Mouse (Mus musculus): ENCODE results near the gene Gpr61. TPM values are rescaled to one million over a fixed set of nuclear protein-coding genes. Genes with fewer than 3 reads are reported as not detected.

Gpr61 gene
- polyA plus RNA-seq, 1 experiment: 0.05 TPM

DNA sequence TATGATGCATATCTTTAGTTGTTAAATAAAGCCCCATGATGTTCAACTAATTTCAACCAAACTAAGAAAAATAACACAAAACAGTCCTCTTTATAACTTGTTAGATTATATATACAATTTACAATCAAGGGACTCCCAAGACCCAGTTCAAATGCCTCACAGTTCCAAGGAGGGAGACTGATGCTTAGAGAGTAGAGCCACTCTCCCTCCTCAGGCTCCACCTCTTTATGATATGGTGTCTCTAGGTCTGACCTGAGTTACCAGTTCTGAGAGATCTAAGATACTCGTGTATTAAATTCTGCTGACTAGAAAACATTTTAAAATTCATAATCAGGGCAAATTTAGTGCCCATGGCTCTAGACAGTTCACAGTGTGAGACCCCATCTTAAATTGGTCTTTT lies 15.6 kb downstream of the Gpr61 start:
- Histone ChIP-seq H3K36me3 (ENCODE audit: control insufficient read depth, insufficient read depth, low read length) (peaks cover 13% of the 10 kb centered on the region), H3K27me3 (ENCODE audit: control insufficient read depth, insufficient read depth, low read length) (no peaks in the 10 kb centered on the region), H3K4me3 (ENCODE audit: low read depth, low read length) (no peak overlapping the region), H3K27ac (ENCODE audit: insufficient read depth, low read depth, low read length) (no peak overlapping the region), H3K4me1 (ENCODE audit: control insufficient read depth, insufficient read depth, insufficient read length, low read length) (peaks cover 6% of the 10 kb centered on the region)
- WGBS: 10% methylated on average over 1 of the region's 1 CpGs
- TF ChIP-seq CTCF (IDR thresholded peaks at IDR 0.05; ENCODE audit: extremely low read depth, insufficient read length, insufficient replicate concordance, low read depth, low read length) (no peak), POLR2A (IDR thresholded peaks at IDR 0.05; ENCODE audit: low read depth, low read length) (no peak)

DNA sequence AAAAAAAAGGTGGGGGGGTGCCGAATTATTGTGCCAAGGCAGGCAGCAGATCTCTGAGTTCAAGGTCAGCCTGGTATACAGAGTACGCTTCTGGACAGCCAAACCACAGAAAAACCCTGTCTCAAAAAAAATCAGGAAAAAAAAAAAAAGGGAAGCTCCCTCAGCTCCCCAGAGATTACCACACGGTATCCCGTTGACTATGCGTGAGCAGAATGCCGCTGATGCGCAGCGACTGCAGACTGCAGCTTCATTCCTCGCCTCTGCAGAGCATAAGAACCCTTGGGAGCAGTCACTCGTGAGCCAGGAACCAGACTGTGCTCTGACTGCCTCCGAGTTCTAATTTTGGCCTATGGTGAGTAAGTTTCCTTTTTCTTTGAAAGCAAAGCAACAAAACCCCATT lies 20.0 kb downstream of the Gpr61 start:
- no peak overlapping the region for H3K4me3 ChIP-seq (ENCODE audit: low read depth, low read length)
- 0 out of 2 replicates have a peak, but pooled peaks cover 6% of the 10 kb centered on the region for H3K36me3 ChIP-seq (ENCODE audit: control insufficient read depth, insufficient read depth, low read length)
- peaks cover 22% of the 10 kb centered on the region for H3K4me1 ChIP-seq (ENCODE audit: control insufficient read depth, insufficient read depth, insufficient read length, low read length)
- TF ChIP-seq POLR2A (IDR thresholded peaks at IDR 0.05; ENCODE audit: low read depth, low read length) (no peak), CTCF (IDR thresholded peaks at IDR 0.05; ENCODE audit: extremely low read depth, insufficient read length, insufficient replicate concordance, low read depth, low read length) (no peak)
- H3K27ac ChIP-seq (ENCODE audit: insufficient read depth, low read depth, low read length): no peak overlapping the region
- H3K27me3 ChIP-seq (ENCODE audit: control insufficient read depth, insufficient read depth, low read length): no peaks in the 10 kb centered on the region
- WGBS: 77% methylated on average over 11 of the region's 11 CpGs

DNA sequence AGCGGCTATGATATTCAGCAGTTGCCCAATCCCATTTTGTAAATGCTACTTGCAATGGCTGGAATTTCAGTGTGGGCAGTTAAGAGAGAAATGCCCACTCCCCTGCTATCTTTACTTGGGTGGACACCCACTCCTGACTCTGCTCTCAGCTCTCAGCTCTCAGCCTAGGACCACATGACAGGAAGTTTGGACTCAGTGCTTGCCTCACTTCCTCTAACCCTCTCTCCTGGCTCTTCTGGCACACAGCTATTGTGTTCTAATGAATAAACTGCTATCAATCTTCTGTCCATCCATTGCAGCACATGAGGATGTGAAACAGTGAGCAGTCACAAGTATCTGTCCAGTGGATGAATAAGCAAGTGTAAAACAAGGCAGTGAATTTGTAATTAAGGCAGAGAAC lies 22.2 kb downstream of the Gpr61 start:
- no peak overlapping the region for H3K4me3 ChIP-seq (ENCODE audit: low read depth, low read length)
- no peaks in the 10 kb centered on the region for H3K27me3 ChIP-seq (ENCODE audit: control insufficient read depth, insufficient read depth, low read length)
- 0 out of 2 replicates have a peak, but pooled peaks cover 4% of the 10 kb centered on the region for H3K36me3 ChIP-seq (ENCODE audit: control insufficient read depth, insufficient read depth, low read length)
- TF ChIP-seq POLR2A (IDR thresholded peaks at IDR 0.05; ENCODE audit: low read depth, low read length) (no peak), CTCF (IDR thresholded peaks at IDR 0.05; ENCODE audit: extremely low read depth, insufficient read length, insufficient replicate concordance, low read depth, low read length) (no peak)
- peaks cover 29% of the 10 kb centered on the region for H3K4me1 ChIP-seq (ENCODE audit: control insufficient read depth, insufficient read depth, insufficient read length, low read length)
- no peak overlapping the region for H3K27ac ChIP-seq (ENCODE audit: insufficient read depth, low read depth, low read length)
- WGBS: 73% methylated on average over 1 of the region's 1 CpGs

DNA sequence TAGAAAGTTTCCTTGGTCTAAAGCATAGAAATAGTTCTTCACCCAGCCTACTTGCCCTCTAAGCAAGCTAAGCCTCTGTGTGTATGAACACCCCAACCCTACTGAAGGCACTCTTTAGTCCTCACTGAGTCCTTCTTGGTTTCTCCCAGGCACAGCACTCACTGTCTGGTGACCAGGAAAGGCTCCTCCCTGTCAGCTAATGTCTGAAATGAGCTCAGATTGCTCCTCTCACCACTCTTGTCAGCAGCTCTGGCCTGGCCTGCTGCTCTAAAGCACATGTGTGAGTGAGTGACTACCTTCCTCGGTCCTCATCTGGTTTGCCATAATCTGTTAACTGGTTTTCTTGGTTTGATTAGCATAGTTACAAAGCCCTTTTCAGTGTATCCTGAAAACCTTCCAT lies 22.9 kb downstream of the Gpr61 start:
- Histone ChIP-seq H3K4me3 (ENCODE audit: low read depth, low read length) (no peak overlapping the region), H3K4me1 (ENCODE audit: control insufficient read depth, insufficient read depth, insufficient read length, low read length) (peaks cover 29% of the 10 kb centered on the region), H3K36me3 (ENCODE audit: control insufficient read depth, insufficient read depth, low read length) (0 out of 2 replicates have a peak, but pooled peaks cover 2% of the 10 kb centered on the region), H3K27ac (ENCODE audit: insufficient read depth, low read depth, low read length) (peak overlapping the region; percentile 73), H3K27me3 (ENCODE audit: control insufficient read depth, insufficient read depth, low read length) (no peaks in the 10 kb centered on the region)
- 36% methylated on average over 1 of the region's 1 CpGs for WGBS
- TF ChIP-seq CTCF (IDR thresholded peaks at IDR 0.05; ENCODE audit: extremely low read depth, insufficient read length, insufficient replicate concordance, low read depth, low read length) (no peak), POLR2A (IDR thresholded peaks at IDR 0.05; ENCODE audit: low read depth, low read length) (no peak)

DNA sequence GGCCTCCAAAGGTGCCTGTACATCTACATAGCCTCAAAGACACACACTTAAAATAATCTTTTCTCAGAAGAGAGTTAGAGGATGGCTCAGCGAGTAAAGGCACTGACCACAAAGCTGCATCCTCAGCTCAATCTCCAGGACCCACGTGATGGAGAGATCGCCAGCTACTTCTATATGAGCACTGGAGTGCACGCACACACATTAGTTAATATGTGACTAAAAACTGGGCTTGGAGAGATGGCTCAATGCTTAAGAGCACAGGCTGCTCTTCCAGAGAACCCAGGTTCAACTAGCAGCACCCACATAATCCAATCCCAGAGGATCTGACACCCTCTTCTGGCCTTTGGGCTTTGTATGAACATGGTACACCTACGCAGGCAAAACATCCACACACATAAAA lies 23.5 kb downstream of the Gpr61 start:
- Histone ChIP-seq H3K4me3 (ENCODE audit: low read depth, low read length) (no peak overlapping the region), H3K27me3 (ENCODE audit: control insufficient read depth, insufficient read depth, low read length) (no peaks in the 10 kb centered on the region), H3K27ac (ENCODE audit: insufficient read depth, low read depth, low read length) (peak overlapping the region; percentile 73), H3K36me3 (ENCODE audit: control insufficient read depth, insufficient read depth, low read length) (no peaks in the 10 kb centered on the region), H3K4me1 (ENCODE audit: control insufficient read depth, insufficient read depth, insufficient read length, low read length) (peaks cover 33% of the 10 kb centered on the region)
- 32% methylated on average over 5 of the region's 5 CpGs for WGBS
- TF ChIP-seq CTCF (IDR thresholded peaks at IDR 0.05; ENCODE audit: extremely low read depth, insufficient read length, insufficient replicate concordance, low read depth, low read length) (no peak), POLR2A (IDR thresholded peaks at IDR 0.05; ENCODE audit: low read depth, low read length) (no peak)

DNA sequence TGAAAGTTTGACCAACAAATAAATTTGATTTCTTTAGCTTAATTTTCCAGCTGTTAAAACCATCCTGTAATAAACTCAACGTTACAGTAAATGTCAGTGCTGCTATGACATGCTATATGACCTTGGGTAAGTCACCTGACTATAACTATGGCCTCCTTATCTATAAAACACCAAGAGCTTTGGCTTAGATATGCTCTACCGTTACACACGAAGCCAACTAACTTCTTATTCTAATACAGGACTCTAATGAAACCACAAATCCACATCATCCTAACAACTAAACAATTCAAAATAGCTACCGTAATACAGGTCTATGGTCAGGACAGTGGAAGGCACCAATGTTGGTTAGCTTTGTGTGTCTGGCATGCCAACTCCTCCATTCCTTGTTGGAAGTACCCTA lies 24.9 kb downstream of the Gpr61 start:
- no peak overlapping the region for H3K4me3 ChIP-seq (ENCODE audit: low read depth, low read length)
- H3K27ac ChIP-seq (ENCODE audit: insufficient read depth, low read depth, low read length): no peak overlapping the region
- WGBS: 55% methylated on average over 4 of the region's 4 CpGs
- no peak for TF ChIP-seq POLR2A (IDR thresholded peaks at IDR 0.05; ENCODE audit: low read depth, low read length)
- TF ChIP-seq CTCF (IDR thresholded peaks at IDR 0.05; ENCODE audit: extremely low read depth, insufficient read length, insufficient replicate concordance, low read depth, low read length): no peak
- H3K36me3 ChIP-seq (ENCODE audit: control insufficient read depth, insufficient read depth, low read length): no peaks in the 10 kb centered on the region
- no peaks in the 10 kb centered on the region for H3K27me3 ChIP-seq (ENCODE audit: control insufficient read depth, insufficient read depth, low read length)
- H3K4me1 ChIP-seq (ENCODE audit: control insufficient read depth, insufficient read depth, insufficient read length, low read length): peaks cover 35% of the 10 kb centered on the region

DNA sequence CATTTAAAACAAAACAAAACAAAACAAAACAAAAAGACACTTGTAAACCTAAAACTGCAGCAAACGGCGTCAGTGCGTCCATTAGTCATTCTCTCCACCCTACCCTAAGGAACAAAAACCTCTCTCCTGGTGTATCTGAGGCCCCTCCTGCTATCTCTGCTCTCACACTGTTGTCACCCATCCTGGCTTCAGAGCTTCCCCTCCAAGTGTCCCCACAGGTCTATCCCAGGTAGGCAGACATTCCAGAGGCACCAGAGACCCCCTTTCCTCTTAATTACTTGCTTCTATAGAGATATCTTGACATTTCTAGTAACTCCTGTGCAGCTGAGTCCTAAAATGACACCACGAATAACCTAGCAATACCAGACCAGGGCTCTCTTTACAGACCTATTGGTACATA lies 25.3 kb downstream of the Gpr61 start:
- Histone ChIP-seq H3K27me3 (ENCODE audit: control insufficient read depth, insufficient read depth, low read length) (no peaks in the 10 kb centered on the region), H3K27ac (ENCODE audit: insufficient read depth, low read depth, low read length) (0 out of 2 replicates have a peak overlapping the region, but pooled peaks have one; percentile 14), H3K4me3 (ENCODE audit: low read depth, low read length) (no peak overlapping the region), H3K4me1 (ENCODE audit: control insufficient read depth, insufficient read depth, insufficient read length, low read length) (peaks cover 38% of the 10 kb centered on the region; the same call in 1 of the 2 replicates), H3K36me3 (ENCODE audit: control insufficient read depth, insufficient read depth, low read length) (no peaks in the 10 kb centered on the region)
- WGBS: 83% methylated on average over 4 of the region's 4 CpGs
- TF ChIP-seq CTCF (IDR thresholded peaks at IDR 0.05; ENCODE audit: extremely low read depth, insufficient read length, insufficient replicate concordance, low read depth, low read length) (no peak), POLR2A (IDR thresholded peaks at IDR 0.05; ENCODE audit: low read depth, low read length) (no peak)

Measured in small intestine, adult 2 months (tissue).